Mouse (Mus musculus) lung, adult 2 months (tissue): ENCODE results near the gene Fyb2. TPM values are rescaled to one million over a fixed set of nuclear protein-coding genes. Genes with fewer than 3 reads are reported as not detected.

ENCODE experiments used
- DNase-seq: peaks from one replicate; pipeline ENCODE4 v3.0.0; 2022
- H3K4me1 ChIP-seq: fragments of 200-500 bp; 2 replicates; pipeline ENCODE4 v1.6.1; 2011; ENCODE audit warnings: low read length; ENCODE audit not compliant: control insufficient read depth, insufficient read depth
- H3K4me3 ChIP-seq: fragments of 200-500 bp; replicated peaks from 2 replicates; pipeline ENCODE3; 2011; ENCODE audit warnings: low read depth, mild to moderate bottlenecking, control low read depth, low read length; ENCODE audit errors: extremely low read depth
- CTCF ChIP-seq: fragments of 200-500 bp; IDR thresholded peaks from 2 replicates; pipeline ENCODE4 v1.5.1; 2011; ENCODE audit warnings: mild to moderate bottlenecking, low read length, control low read depth; ENCODE audit not compliant: insufficient read depth
- POLR2A ChIP-seq: fragments of 200-500 bp; IDR thresholded peaks from 2 replicates; pipeline ENCODE4 v1.6.1; 2011; ENCODE audit warnings: low read depth, mild to moderate bottlenecking, control low read depth, low read length, borderline replicate concordance; ENCODE audit errors: extremely low read depth
- WGBS: fragments of 180-500 bp; shearing (Covaris S2); methylation state at CpG from one replicate; pipeline ENCODE4 v1.1.7; 2018; 5-methylcytosine and 5-hydroxymethylcytosine counted together
- polyA plus RNA-seq: library from polyadenylated mRNA; depleted of rRNA; stranded (reverse); fragments of >200 nt; gene quantifications from 2 replicates; pipeline ENCODE4 v1.2.3, GENCODE M21; 2012; rRNA removed

Fyb2 gene
- polyA plus RNA-seq = 0.04 TPM in 1 of 2 replicates, not detected in the other

GRCm38 (mm10) chr4:104913291-104914129 is at the start of gene Fyb2:
Fyb2 (plus strand) TSS chr4:104913456.
- WGBS = 22% methylated on average over 23 of the region's 23 CpGs
- peak within 1 kb of the TSS; percentile 8 for H3K4me3 ChIP-seq
- TF ChIP-seq CTCF (no peak), POLR2A (no peak)
- peak; percentile 40 for DNase-seq
- no peaks in the 10 kb centered on the region for H3K4me1 ChIP-seq

GRCm38 (mm10) chr4:104864397-104864796 is 48.9 kb upstream of the Fyb2 start:
- H3K4me1 ChIP-seq = no peaks in the 10 kb centered on the region
- TF ChIP-seq CTCF (no peak), POLR2A (no peak)
- H3K4me3 ChIP-seq = no peak overlapping the region
- 86% methylated on average over 1 of the region's 1 CpGs for WGBS
- no peak for DNase-seq

- TF ChIP-seq POLR2A = no peak
- no peak for TF ChIP-seq CTCF
- H3K4me1 ChIP-seq = no peaks in the 10 kb centered on the region
- DNase-seq = no peak
- no peak overlapping the region for H3K4me3 ChIP-seq
These were observed 43.7 kb upstream of the Fyb2 start for GRCm38 (mm10) chr4:104869581-104869980.

GRCm38 (mm10) chr4:104870196-104870595 is 43.1 kb upstream of the Fyb2 start:
- TF ChIP-seq CTCF = no peak
- TF ChIP-seq POLR2A = no peak
- WGBS = 79% methylated on average over 5 of the region's 5 CpGs

GRCm38 (mm10) chr4:104875832-104876231 is 37.4 kb upstream of the Fyb2 start:
- DNase-seq = no peak
- no peaks in the 10 kb centered on the region for H3K4me1 ChIP-seq
- no peak overlapping the region for H3K4me3 ChIP-seq
- 69% methylated on average over 4 of the region's 4 CpGs for WGBS
- TF ChIP-seq CTCF = no peak
- TF ChIP-seq POLR2A = no peak

More at GRCm38 (mm10) chr4:104870196-104870595, 43.1 kb upstream of the Fyb2 start:
- Histone ChIP-seq H3K4me3 (no peak overlapping the region), H3K4me1 (no peaks in the 10 kb centered on the region)
- no peak for DNase-seq

GRCm38 (mm10) chr4:104876323-104876722 is 36.9 kb upstream of the Fyb2 start, which contains the start of gene C8a:
C8a (minus strand) TSS chr4:104876398.
- H3K4me3 ChIP-seq = no peak within 1 kb of the TSS
- 70% methylated on average over 3 of the region's 3 CpGs for WGBS
- no peaks in the 10 kb centered on the region for H3K4me1 ChIP-seq
- no peak for DNase-seq
- no peak for TF ChIP-seq POLR2A
- TF ChIP-seq CTCF = no peak

- DNase-seq = no peak
- H3K4me1 ChIP-seq = no peaks in the 10 kb centered on the region
- no peak for TF ChIP-seq CTCF
- no peak for TF ChIP-seq POLR2A
- no peak overlapping the region for H3K4me3 ChIP-seq
- WGBS = 78% methylated on average over 9 of the region's 9 CpGs
These were observed 25.8 kb upstream of the Fyb2 start for GRCm38 (mm10) chr4:104887486-104887885.

- Histone ChIP-seq H3K4me1 (no peaks in the 10 kb centered on the region), H3K4me3 (no peak overlapping the region)
- no peak for DNase-seq
- TF ChIP-seq POLR2A = no peak
- TF ChIP-seq CTCF = no peak
- 63% methylated on average over 9 of the region's 9 CpGs for WGBS
These were observed 24.6 kb upstream of the Fyb2 start for GRCm38 (mm10) chr4:104888499-104889262.

- no peak for DNase-seq
- TF ChIP-seq POLR2A (no peak), CTCF (no peak)
- WGBS = 59% methylated on average over 7 of the region's 7 CpGs
These were observed 21.5 kb upstream of the Fyb2 start for GRCm38 (mm10) chr4:104891708-104892107.

More at GRCm38 (mm10) chr4:104891708-104892107, 21.5 kb upstream of the Fyb2 start:
- Histone ChIP-seq H3K4me1 (no peaks in the 10 kb centered on the region), H3K4me3 (no peak overlapping the region)
